Comparison of ENCODE assay signal across 7 mouse cellular contexts in the genomic region with DNA sequence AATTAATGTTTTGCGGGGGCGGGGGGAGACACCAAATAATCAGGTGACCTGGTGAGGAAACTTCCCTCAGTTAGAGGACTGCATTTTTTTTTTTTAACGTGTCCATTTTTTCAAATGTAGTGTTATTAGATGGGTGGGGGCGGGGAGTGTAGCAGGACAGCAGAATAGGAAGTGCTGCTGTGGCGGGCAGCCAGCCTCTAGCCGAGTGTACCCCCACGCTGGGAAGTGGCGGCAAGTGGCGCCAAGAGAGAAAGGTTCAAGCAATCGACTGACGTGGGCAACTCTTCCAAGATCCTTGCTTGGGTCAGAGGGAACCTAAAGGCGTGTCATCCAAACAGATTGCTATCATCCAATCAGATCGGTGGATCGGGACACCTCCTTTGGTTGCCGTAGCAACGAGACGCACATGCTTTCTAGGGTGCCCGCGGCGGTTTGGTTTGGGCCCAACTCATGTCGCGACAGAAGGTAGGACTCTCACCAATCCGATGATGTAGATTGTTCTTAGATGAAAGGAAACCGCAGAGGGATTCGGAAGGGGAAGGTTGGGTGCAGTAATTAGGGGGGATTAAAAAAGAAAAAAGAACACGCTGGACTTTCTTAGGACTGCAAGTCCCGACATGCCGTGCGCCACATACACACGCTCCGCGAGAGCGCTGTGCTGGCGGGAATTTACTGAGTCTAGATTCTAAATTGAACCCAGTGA. TPM values are rescaled to one million over a fixed set of nuclear protein-coding genes. Genes with fewer than 3 reads are reported as not detected.
A peak's percentile ranks its signal among the peaks of the same experiment; 100 is the strongest.
DNase-seq lines count a peak whose midpoint lies in the region; ATAC-seq lines count a peak whose summit lies in the region.

A gene (plus strand): TSS at position 395 of the 703 bp plus-strand sequence.

- no peaks in the 10 kb centered on the region for H3K4me1 ChIP-seq in intestine, embryonic 14.5 days (replicated peaks; ENCODE audit: control insufficient read depth, insufficient read depth, low read length)

- intact Hi-C loops in gastrocnemius, postnatal 36 days (cut with DNase I), result no loop called here

- H3K27ac ChIP-seq in intestine, embryonic 14.5 days (ENCODE audit: low read depth), result no peak within 1 kb of the TSS

- 0 out of 2 replicates have a peak, but pooled peaks cover 5% of the 10 kb centered on the region for H3K27me3 ChIP-seq in intestine, embryonic 14.5 days (replicated peaks; ENCODE audit: control insufficient read depth, insufficient read depth, low read length)

- H3K36me3 ChIP-seq in intestine, embryonic 14.5 days (ENCODE audit: control insufficient read depth, insufficient read depth, low read length), result no peaks in the 10 kb centered on the region

- no peaks in the 10 kb centered on the region for H3K9me3 ChIP-seq in intestine, embryonic 14.5 days (ENCODE audit: control insufficient read depth, low read length)

- H3K4me2 ChIP-seq in intestine, embryonic 14.5 days (ENCODE audit: low read length), result peak within 1 kb of the TSS; percentile 77

- peak; percentile 75 for DNase-seq in adrenal gland, adult 8-10 months
- peak; percentile 95 for DNase-seq in embryo, embryonic 10.5 days (ENCODE audit: low spot score)
- peak; percentile 43 for DNase-seq in gastrocnemius, postnatal 36 days
- DNase-seq in intestine, embryonic 14.5 days (ENCODE audit: low spot score), result peak; percentile 87
- peak; percentile 73 to 89 for DNase-seq in left cerebral cortex, adult 9 months (ENCODE audit: low spot score in 2 of 2)
- DNase-seq in right cerebral cortex, postnatal 10 days (ENCODE audit: low spot score in 2 of 2), result peak; percentile 88 to 94

- WGBS in intestine, embryonic 14.5 days, result 3% methylated on average over 34 of the region's 34 CpGs

- peak; percentile 96 for ATAC-seq in intestine, embryonic 14.5 days (replicated peaks; ENCODE audit: low FRiP score, low TSS enrichment, low read depth)
- ATAC-seq in megakaryocyte, adult 5-6 weeks (ENCODE audit: poor library complexity, severe bottlenecking), result peak; percentile 88

- peak within 1 kb of the TSS; percentile 27 for H3K9ac ChIP-seq in intestine, embryonic 14.5 days (ENCODE audit: low read length)

- H3K4me3 ChIP-seq in intestine, embryonic 14.5 days (ENCODE audit: low read depth, low read length), result peak within 1 kb of the TSS; percentile 49

RNA-seq across cellular contexts. Expression of the gene that starts here (rescaled TPM):
- under 1 TPM; 0.42 to 0.83 (median 0.46) TPM for total RNA-seq in adrenal gland, adult 8-10 months (2022)
- not detected for total RNA-seq in gastrocnemius, postnatal 36 days (2021)
- polyA plus RNA-seq in intestine, embryonic 14.5 days (2014; fragmentation: Nextera tagmentation; extraction: Ambion mirVana), result 0.26 and 0.35 TPM in 2 replicates
- 0.38 TPM in 1 of 2 replicates, not detected in the other for total RNA-seq in megakaryocyte, adult 5-6 weeks (2015)
- 0.28 TPM in 1 of 2 replicates, not detected in the other for total RNA-seq in megakaryocyte, adult 5-6 weeks (2017)

Comparison
In these comparisons a context has a peak if more than half of its experiments do, and no peak if none do; other contexts are left out.
1. Peak in DNase-seq in adrenal gland, adult 8-10 months; RNA of the gene not detected or under 1 TPM.
2. Peak in DNase-seq in gastrocnemius, postnatal 36 days; RNA of the gene not detected or under 1 TPM.
3. Peak in DNase-seq, ATAC-seq, H3K4me3 ChIP-seq, H3K9ac ChIP-seq and H3K4me2 ChIP-seq in intestine, embryonic 14.5 days; RNA of the gene not detected or under 1 TPM.
4. Peak in ATAC-seq in megakaryocyte, adult 5-6 weeks; RNA of the gene not detected or under 1 TPM.
5. DNase-seq: peak in every context shown above with its lines; median percentile 95 in embryo, embryonic 10.5 days; 91 in right cerebral cortex, postnatal 10 days; 87 in intestine, embryonic 14.5 days; 81 in left cerebral cortex, adult 9 months; 75 in adrenal gland, adult 8-10 months; 43 in gastrocnemius, postnatal 36 days.